Mouse (Mus musculus): ENCODE results near the gene Nup43.
"Not testable (repeated sequence)": the region's sequence is repeated elsewhere in the genome, so short reads cannot be mapped to it uniquely, and the experiment has no call there.

Gene Nup43

DNA sequence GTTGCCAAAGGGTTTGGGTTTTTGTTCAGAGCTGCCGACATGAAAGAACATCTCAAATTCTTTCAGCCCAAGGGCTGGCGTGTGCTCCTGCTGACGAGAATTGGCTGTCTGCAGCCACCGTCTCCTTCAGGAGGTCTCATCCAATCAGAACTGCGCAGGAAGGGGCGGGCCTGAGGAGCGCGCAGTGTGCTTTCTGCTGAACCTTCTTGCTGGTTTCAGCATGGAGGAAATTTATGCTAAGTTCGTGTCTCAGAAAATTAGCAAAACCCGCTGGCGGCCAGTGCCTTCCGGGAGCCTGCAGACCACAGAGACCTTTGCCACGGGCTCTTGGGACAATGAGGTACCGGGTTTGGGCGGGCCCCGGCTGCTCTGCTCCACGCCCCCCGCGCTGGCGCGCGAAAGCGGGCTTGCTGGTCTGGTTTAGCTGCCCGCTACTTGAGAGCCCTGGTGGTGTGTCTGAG lies at the start of gene Nup43:
TSS of gene Nup43 (plus strand) at position 162 of the 461 bp plus-strand sequence.
- DNase-seq (ENCODE audit: low spot score), result peak; percentile 76

DNA sequence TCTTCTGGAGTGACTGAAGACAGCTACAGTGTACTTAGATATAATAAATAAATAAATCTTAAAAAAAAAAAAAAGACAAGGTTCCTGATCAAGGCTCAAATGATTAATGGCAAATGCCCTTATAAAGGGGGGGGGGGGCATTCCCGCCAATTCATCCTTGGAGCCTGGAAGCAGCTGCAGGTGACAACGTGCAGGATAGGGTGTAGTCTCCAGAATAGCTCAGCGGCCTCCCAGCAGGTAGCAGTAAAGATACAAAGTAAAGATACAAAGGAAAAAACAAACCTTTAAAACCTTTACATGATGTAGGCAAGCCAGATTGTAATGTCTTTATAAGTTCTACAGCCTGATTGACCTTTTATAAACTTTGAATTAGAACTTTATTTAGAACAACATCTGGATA lies 49.7 kb upstream of the Nup43 start:
- not testable (repeated sequence) for DNase-seq (ENCODE audit: low spot score)

DNA sequence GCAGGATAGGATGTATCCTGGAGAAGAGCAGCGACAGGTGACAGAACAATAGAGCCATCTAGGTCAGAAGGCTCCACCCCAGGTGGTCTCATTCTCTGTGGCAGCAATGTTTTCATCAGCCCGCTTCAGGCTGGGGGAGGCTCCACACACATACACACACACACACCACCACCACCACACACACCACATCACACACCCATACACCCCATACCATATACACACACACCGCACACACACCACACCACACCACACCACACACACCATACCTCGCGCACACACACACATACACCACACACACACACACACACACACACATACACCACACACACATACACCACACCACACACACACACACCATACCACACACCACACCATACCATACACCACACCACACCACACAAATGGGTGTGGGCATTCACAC lies 47.5 kb upstream of the Nup43 start:
- no peak for DNase-seq (ENCODE audit: low spot score)

DNA sequence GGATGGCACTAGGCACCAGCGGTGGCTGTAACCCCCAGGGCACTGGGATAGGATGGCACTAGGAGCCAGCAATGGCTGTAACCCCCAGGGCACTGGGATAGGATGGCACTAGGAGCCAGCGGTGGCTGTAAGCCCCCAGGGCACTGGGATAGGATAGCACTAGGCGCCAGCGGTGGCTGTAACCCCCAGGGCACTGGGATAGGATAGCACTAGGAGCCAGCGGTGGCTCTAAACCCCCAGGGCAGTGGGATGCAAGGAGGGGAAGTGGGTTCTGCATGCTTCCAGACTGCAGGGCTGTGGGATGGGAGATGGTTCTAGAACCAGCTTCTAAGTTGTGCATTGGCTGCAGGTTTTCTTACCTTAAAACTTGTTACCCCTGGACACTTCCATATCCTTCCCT lies 46.6 kb upstream of the Nup43 start:
- no peak for DNase-seq (ENCODE audit: low spot score)

DNA sequence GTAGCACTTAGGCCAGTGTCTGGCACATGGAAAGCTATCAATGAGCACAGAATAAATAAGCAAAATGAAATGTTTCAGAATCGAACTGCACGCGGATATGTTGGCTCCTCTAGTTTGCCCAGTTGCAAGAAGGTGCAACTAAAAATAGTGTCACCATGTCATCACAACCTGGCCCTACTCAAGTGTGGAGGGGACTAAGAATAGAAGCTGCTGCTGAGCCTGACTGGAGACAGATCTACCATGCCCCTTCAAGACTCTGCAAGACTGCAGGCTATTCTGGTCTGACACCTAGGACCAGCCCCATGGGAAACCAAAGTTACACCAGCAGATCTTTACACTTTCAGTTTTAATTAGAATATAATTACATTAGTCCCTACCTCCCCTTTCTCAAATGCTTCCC lies 44.9 kb upstream of the Nup43 start:
- DNase-seq (ENCODE audit: low spot score), result no peak

DNA sequence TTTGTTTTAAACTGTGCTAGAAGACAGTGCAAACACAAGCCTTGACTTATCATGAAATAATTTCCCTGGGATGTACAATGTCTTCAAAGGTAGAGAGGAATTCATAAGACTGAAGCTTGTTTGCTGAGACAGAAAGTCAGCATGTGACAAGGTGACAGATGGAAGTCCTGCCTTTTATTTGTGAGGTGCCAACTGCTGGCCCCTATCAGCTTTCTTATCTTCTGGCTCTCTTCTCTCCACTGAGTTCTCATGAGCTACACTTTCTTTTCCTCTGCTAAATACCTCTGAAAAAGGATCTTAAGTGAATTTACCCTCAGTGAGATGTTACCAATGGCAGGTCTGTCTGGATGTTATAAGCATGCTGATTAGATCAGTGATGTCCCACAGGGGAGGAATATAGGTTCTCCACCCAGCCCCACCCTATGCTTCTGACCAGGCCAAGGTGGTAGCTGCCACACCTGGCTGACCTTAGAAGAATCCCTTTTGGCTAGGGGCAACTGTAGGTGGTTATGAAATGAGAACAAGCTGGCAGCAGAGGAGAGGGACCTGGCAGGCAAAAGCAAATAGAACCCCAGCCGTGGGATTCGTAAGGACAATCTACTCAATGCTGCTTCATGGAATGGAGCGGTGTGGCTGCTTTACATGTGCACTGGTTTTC lies 43.3 kb upstream of the Nup43 start:
- DNase-seq (ENCODE audit: low spot score), result no peak

DNA sequence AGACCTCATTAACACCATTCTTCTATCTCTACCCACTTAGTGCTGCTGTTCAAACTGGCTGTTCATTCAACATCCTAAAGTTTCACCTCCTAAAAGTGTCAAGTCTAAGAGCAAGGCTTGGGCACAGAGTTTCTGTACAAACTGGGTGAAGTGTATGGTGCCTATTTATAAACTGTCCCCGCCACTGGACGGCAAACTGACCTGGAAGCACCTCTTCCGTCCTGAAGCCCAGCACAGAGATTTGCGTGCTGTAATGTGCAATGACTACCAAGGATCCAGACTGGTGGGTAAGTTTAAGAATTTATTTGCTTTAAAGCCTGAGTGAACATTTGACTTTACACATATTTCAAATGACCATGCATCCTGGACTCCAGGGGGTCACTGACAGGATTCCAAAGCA lies 38.2 kb upstream of the Nup43 start:
- DNase-seq (ENCODE audit: low spot score), result no peak

DNA sequence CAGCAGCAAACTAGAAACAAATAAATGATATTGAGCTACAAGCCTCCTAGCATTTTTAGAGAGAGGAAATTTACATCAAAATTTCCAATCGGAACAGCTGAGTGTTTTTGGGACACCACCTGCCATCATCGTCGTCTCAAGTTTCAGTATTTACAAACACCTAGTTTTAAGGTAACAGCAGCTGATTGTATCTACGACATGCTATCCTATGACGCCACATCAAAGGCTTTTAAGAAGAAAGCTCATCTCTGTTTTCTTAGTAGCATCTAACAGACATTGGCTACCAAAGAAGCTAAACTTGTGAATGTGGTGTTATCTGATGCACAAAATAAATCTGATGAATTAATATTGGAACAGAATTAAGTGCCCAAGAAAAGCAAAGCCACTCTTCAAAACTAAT lies 37.0 kb upstream of the Nup43 start:
- DNase-seq (ENCODE audit: low spot score), result no peak

DNA sequence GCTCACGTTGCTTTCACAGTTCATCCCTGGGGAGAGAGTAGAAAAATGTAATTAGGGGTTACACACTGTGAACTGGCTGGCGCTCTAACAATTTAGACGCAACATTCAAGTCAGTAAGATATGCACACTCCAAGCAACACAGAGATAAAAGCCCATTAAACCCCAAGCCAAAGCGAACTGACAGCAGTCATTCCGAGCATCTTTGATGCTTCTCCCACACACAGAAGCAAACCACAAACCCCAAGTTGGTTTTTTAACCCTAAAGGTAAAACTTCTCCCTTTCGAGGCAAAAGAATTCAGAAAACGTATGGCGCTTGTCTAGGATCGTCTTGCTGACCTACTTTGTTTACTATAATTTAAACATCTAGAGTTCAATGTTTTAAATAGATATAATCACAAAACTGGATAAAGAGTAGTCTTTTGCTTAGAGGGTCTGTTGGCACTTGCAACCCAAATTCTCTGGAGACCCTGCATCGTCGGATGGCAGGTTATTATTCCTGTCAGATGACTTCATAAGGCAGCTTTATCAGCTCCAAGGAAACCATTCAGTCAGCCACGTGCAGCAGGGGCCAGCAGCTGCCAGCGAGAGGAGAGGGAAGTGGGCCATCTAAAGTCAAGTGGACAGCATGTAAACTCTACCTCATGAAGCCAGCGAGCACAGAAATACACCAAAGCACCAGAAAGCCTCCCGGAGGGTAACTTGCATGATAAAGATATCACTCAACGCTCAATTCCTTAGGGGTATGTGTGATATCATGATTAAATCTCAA lies 36.2 kb upstream of the Nup43 start:
- no peak for DNase-seq (ENCODE audit: low spot score)

DNA sequence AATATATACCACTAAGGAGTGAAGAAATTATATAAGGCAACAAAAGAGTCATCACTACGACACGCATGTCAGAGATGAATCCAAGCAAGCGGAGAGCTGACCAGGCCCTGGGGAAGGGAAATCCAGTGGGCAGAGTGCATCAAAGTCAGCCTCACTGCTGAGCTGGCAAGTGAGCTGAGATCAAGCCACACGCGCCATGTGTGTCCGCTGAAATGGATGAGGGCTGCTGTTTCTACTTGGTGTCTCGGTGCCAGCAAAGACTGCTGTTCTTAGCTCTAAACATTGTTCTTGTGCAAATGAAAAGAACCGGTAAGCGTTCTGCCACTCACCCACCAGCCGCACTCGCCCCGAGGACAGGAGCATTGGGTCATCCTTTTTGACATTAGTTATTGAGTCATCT lies 26.9 kb upstream of the Nup43 start:
- DNase-seq (ENCODE audit: low spot score), result no peak

DNA sequence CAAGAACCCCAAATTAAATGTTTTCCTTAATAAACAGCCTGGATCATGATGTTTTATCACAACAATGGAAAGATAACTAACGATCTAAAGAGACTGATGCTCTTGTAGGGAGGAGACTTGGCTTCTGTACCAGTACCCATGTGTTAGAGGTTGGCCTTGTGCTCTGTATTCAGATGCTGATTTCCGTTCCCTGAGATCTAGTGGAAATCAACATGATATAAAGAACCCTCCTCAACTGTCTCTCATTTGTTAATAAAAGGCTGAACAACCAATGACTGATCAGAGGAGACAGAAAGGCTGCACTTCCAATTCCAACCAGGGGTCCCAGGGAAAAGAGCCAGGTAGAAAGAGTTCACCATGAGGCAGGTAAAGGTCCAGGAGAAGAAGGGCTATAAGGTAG lies 21.4 kb upstream of the Nup43 start:
- no peak for DNase-seq (ENCODE audit: low spot score)

DNA sequence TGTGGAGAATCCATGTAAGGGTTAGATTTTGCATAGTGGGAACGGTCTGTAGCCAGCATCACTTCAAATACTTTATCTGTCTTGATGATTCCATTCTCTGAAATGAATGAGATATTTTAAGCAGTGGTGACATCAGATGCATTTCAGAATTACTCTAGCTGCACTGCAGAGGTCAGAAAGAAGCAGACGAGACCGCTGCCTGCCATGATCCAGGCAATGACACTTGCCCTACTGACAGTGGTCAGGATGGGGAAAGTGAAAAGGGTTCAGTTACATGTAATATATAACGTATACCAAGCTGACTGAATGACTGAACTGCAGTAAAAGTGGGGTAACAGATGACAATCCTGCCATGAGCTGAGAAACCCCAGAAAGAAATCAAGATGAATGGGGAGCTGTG lies 18.2 kb upstream of the Nup43 start:
- DNase-seq (ENCODE audit: low spot score), result no peak

DNA sequence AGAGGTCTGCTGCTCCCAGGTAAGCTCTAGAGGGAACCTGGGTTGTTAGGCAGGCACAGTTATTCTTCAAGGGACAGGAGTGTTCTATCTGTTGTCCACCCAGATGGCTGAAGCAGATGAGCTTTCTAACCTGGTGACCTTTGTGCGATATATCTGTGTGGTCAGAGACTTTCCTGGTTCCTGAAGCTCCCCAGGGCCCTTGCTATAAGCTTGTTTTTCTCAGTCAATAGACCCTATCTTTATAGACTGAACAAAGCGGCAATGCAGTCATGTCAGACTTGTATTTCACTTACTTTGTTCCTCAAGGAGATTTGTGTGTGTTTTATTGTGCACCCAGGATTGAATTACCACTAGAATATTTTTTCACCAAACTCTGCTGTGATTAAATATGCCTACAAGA lies 16.2 kb upstream of the Nup43 start:
- no peak for DNase-seq (ENCODE audit: low spot score)

DNA sequence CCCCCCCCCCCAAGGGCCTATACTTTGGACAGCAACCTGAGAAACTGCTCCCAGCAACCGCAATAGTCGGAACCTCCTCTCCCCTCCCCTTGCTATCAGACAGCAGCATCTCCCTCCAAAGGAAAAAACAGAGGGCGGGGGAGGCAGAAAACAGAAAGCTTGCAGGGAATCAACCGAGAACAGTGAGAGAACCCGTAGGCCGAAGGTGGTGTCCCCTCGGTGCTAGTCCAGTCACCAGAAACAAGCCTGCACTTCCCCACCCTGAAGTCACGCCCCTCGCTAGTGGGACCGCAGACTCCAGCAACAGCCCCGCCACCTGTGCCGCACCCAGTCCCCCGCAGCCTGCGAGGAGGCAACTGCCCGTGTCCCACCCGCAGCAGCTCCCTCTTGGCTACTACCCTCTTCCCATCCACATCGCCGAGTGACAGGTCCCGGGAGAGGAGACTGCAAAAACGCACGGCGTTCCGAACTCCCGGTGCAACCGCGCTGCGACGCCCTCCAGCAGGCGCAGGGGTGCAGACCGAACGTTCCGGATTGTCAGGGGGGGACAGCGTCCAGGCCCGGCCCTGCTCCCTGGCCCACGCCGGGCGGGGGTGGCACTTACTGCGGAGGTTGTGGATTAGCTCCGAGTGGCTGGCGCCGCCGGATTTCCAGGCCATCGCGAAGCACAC lies 4.7 kb upstream of the Nup43 start:
- DNase-seq (ENCODE audit: low spot score), result no peak

DNA sequence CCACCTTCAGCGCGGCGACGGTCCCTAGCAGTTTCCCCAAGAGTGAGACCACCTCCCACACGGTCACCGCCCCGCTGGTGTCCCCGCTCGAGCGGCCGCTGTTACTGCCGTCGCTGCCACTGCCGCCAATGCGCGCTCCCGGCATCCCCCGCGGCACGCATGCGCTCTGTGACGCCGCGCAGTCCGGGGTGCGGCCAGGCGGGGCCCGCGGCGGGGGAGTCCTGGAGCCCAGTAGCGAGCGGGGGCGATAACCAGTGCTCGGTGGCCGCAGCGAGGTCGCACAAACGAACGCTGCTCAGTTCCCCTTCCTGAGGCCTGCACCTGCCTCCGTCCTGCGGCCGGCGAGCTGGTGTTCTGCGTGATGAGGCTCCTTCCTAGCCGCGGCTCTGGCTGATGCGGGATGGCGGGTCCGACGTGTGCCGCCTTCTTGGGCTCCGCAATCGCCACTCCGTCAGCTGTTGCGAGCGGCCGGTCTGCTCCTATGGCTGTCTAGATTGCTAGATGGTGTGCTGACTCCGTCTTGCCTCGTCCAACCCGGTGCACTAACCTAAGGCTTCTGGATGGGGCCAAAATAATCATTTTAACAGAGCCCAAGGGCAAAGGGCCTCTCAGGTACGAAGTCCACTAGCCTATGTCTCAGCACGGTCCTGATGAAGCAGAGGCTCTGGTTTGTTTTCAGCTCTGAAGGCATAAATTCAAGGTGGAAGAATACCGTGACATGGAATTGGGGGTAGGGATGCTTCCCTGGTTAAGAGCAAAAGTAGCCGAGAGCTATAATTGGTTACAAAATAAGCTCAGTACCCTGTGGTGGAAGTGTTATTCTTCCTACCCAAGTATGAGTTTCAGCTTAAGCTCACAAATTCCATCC lies 3.9 kb upstream of the Nup43 start:
- DNase-seq (ENCODE audit: low spot score), result peak; percentile 85

DNA sequence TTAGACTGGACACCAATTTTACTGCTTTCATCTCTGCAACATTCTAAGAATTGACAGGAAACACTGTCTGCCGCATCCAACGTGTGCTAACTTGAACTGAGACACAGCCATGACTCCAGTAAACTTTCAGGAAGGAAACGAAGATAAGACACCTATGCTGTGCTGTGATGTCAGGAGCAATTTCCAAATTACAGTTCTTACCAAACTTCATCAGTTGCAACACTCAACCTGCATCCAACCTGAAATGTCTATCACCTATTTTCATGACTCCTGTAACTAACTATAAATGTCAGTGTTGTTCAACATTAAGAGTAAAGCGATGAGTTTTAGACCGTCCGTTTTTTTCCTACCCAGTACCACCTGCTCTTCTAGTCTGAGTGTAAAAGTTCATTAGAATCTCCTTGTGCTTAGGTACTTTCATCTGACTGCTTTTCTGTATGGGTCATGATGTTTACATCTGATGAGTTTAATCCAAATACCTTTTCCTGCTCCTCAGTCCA lies 3.2 kb upstream of the Nup43 start:
- no peak for DNase-seq (ENCODE audit: low spot score)

DNA sequence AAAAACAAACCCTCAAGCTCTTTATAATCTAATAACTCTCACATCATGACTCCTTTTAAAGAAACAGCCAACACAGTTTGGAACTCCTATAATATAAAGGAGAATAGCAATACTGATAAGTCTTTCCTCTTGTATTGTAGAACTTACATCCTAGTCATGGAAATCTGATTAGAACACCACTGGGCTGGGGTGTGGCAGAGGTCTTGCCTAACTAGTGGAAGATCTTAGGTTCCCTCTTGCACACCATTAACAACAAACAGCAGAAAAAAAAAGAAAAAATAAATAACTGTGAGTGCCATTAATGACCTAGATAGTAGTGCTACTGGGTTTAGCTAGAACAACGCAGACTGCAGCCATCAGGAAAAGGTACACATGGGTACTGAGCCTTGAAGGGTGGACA lies 2.4 kb upstream of the Nup43 start:
- no peak for DNase-seq (ENCODE audit: low spot score)

DNA sequence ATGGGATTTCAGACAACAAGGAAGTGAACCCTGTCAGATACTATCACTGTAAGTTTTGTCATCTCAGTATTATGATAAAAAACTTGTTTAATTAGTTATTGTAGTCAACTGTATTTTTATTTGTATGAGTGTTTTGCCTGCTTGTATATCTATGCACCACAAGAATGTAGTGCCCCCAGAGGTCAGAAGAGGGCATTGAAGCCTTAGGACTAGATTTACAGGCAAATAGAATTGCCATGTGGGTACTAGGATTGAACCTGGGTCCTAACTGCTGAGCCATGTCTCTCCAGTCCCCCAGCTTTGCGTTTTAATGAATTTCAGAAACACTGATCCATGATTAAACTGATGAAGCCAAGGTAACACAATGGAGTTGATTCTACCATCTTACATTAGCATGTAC lies 6.4 kb downstream of the Nup43 start:
- no peak for DNase-seq (ENCODE audit: low spot score)

DNA sequence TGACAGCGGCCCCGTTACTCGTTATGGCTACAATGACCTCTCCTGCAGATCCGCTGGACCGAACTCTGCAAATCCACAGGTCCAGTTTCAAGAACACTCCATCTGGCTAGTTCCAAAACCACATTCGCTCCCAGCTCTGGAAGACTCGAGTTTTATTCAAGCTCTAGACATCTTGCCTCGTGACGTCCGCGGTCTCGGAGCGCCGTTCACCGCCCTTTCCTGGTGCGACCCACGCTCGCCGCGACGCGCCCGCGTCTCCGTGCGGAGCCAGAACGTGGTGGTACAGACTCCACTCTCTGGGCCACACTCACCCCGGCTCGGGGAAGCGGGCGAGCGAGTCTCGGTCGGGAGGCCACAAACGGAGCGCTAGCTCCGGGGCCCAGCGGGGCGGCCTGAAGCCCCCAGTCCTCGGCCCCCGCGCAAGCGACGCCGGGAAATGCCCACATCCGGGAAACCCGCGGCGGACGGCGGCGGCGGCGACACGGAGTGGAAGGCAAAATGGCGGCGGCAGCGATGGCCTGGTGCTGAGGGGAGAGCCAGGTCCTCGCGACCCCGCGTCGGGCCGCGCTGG lies 13.5 kb downstream of the Nup43 start, which contains the start of the genes Pcmt1 and Lats1:
TSS of gene Pcmt1 (minus strand) at position 406 of the 571 bp plus-strand sequence.
TSS of gene Lats1 (plus strand) at position 484 of the 571 bp plus-strand sequence.
- DNase-seq (ENCODE audit: low spot score), result peak; percentile 67

DNA sequence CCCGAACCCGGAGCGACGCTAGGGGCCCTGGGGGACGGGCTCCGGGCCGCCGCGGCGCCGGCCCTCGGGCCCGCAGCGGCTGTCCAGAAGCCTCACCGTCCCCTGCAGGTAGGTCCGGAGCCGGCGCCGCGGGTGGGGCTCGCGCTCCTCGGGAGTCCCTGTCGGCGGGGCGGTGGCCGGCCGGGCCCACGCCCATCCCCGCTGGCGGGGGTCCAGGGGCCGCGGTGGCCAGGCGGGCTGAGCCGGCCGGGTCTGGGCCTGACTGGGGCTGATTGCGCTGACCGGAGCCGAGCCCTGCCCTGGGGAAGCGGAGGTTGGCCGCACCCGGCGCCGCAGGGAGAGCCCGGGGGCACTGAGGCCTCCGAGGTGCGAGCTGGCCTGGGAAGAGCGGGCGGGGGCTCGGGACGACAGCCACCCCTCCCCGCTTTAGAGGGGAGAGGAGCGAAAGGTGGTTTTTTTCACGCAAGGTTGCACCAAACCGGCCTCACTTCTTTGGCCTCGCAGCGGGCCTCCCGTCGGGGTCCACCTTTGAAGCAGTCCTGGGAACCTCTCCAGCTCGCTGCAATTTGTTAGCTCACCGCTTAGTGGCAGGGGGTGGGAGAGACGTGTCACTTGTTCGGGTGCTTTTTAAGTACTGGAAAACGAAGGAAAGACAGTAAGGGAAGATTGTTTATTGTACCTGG lies 14.2 kb downstream of the Nup43 start:
- DNase-seq (ENCODE audit: low spot score), result peak; percentile 29

DNA sequence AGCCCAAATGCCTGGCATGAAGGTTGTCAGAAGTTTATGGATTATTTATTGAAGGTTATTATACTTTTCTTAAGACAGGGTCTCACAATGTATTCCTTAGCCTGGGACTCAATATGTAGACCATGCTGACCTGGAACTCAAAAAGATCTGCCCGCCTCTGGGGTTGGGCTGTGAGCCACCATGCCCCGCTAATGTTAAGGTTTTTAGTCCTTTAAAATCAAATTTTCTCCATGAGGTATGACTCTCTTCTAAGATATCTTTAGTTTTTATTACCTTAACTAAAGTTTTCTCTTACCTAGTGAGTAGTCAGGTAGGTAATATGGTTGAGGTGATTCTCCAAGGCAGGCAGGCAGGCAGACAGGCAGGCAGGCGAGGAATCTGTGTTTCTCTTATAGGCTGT lies 14.9 kb downstream of the Nup43 start:
- DNase-seq (ENCODE audit: low spot score), result no peak
